Comparison of ENCODE assay signal across 26 mouse cellular contexts in the genomic region with DNA sequence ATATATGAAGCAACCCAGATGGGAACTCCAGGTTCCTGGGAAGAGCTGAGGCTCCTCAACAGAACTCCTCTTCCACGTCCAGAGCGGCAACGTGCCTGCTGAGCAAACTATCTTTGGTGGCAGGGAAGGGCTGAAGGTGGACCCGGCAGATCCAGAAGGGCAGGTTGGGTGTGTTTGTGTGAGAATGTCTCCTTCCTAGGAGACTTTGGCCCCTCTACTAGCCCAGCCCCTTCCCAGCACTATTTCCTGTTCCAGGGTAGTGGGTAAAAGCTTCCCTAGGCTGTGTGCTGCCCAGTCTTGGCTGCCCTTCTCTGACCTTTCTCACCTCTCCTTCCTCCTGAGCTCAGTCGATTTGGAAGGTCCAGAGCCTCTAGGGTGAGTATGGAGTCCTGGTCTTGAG. TPM values are rescaled to one million over a fixed set of nuclear protein-coding genes. Genes with fewer than 3 reads are reported as not detected.
DNase-seq lines count a peak whose midpoint lies in the region; ATAC-seq and TF ChIP-seq lines count a peak whose summit lies in the region.
"Had no signal": no experiment of that assay in that cellular context is flagged by ENCODE, and none has a peak within 500 bp of the region (broad histone marks: within the 10 kb centered on the region; RNA-seq: fewer than 3 reads in every experiment).

Gene Gpr35, plus strand, starts transcription at position 259 of the 400 bp plus-strand sequence.

- peak within 1 kb of the TSS; percentile 43 for H3K4me2 ChIP-seq in stomach, embryonic 15.5 days
- H3K4me2 ChIP-seq in hindbrain, embryonic 16.5 days (ENCODE audit: low read length): no peak within 1 kb of the TSS
- H3K4me2 ChIP-seq: embryonic facial prominence, embryonic 15.5 days; heart, embryonic 11.5 days; hindbrain, embryonic 12.5 days; limb, embryonic 13.5 days; liver, embryonic 13.5 days; lung, embryonic 14.5 days; midbrain, embryonic 12.5 days had no signal

- H3K27me3 ChIP-seq in spleen, adult 2 months (ENCODE audit: control insufficient read depth, insufficient read depth, low read length): no peaks in the 10 kb centered on the region
- no peaks in the 10 kb centered on the region for H3K27me3 ChIP-seq in stomach, embryonic 15.5 days (replicated peaks)
- H3K27me3 ChIP-seq in hindbrain, embryonic 16.5 days (replicated peaks; ENCODE audit: control insufficient read depth, insufficient read depth, low read length): no peaks in the 10 kb centered on the region
- H3K27me3 ChIP-seq: embryonic facial prominence, embryonic 15.5 days; hindbrain, embryonic 12.5 days; limb, embryonic 13.5 days; liver, embryonic 13.5 days; midbrain, embryonic 12.5 days had no signal

- peak; percentile 0 for DNase-seq in cerebellum, adult 9-11 months
- DNase-seq in cerebellum, postnatal 10 days: no peak
- no peak for DNase-seq in spleen, adult 2 months (ENCODE audit: low read depth in 1 of 2, low spot score in 2 of 2)
- no peak for DNase-seq in spleen, adult 18-20 months
- DNase-seq in large intestine, adult 2 months (ENCODE audit: low read depth, low spot score): peak; percentile 78
- DNase-seq in layer of hippocampus, postnatal 25 days (ENCODE audit: extremely low spot score in 1 of 2, low spot score in 1 of 2): no peak
- DNase-seq: adrenal gland, postnatal 10 days; cerebellum, postnatal 14 days; embryo, embryonic 11 days; forebrain, postnatal 0 days; heart, postnatal 10 days; liver, embryonic 13.5 days; lung, embryonic 14.5 days; lung, postnatal 4 days; right cerebral cortex, postnatal 14 days; thymus, postnatal 14 days had no signal

- H3K9me3 ChIP-seq in stomach, embryonic 15.5 days: no peaks in the 10 kb centered on the region
- no peaks in the 10 kb centered on the region for H3K9me3 ChIP-seq in hindbrain, embryonic 16.5 days (ENCODE audit: control insufficient read depth, low read length)
- H3K9me3 ChIP-seq: embryonic facial prominence, embryonic 15.5 days; forebrain, embryonic 10.5 days; hindbrain, embryonic 12.5 days; limb, embryonic 13.5 days; liver, embryonic 13.5 days; midbrain, embryonic 12.5 days had no signal

- H3K4me1 ChIP-seq in spleen, adult 2 months (ENCODE audit: control insufficient read depth, insufficient read depth, insufficient read length): no peaks in the 10 kb centered on the region
- no peaks in the 10 kb centered on the region for H3K4me1 ChIP-seq in stomach, embryonic 15.5 days
- H3K4me1 ChIP-seq in hindbrain, embryonic 16.5 days (ENCODE audit: control insufficient read depth, insufficient read depth, low read depth, low read length): no peaks in the 10 kb centered on the region
- H3K4me1 ChIP-seq: embryonic facial prominence, embryonic 15.5 days; forebrain, embryonic 10.5 days; hindbrain, embryonic 12.5 days; limb, embryonic 13.5 days; liver, embryonic 13.5 days; midbrain, embryonic 12.5 days had no signal

- ATAC-seq in stomach, embryonic 15.5 days (ENCODE audit: insufficient read depth, low FRiP score, low read depth): peak; percentile 89
- no peak for ATAC-seq in hindbrain, embryonic 16.5 days
- ATAC-seq: forebrain, postnatal 0 days; inflammation-experienced regulatory T-cells, adult 6 months had no signal

- TF ChIP-seq CTCF in spleen, adult 2 months (IDR thresholded peaks at IDR 0.05; ENCODE audit: extremely low read depth, insufficient read depth, insufficient read length, insufficient replicate concordance): no peak

- H3K9ac ChIP-seq in stomach, embryonic 15.5 days: no peak within 1 kb of the TSS
- H3K9ac ChIP-seq in hindbrain, embryonic 16.5 days (ENCODE audit: low read depth, low read length): no peak within 1 kb of the TSS
- H3K9ac ChIP-seq: embryonic facial prominence, embryonic 15.5 days; forebrain, postnatal 0 days; hindbrain, embryonic 12.5 days; limb, embryonic 13.5 days; liver, embryonic 13.5 days; lung, embryonic 14.5 days; midbrain, embryonic 12.5 days had no signal

- no peak for TF ChIP-seq POLR2A in spleen, adult 2 months (IDR thresholded peaks at IDR 0.05; ENCODE audit: low read depth, low read length)

- 71% methylated on average over 5 of the region's 5 CpGs for WGBS in spleen, adult 2 months
- 36% methylated on average over 5 of the region's 5 CpGs for WGBS in large intestine, adult 2 months
- WGBS in stomach, embryonic 15.5 days: 52% methylated on average over 5 of the region's 5 CpGs
- WGBS in hindbrain, embryonic 16.5 days: 86% methylated on average over 5 of the region's 5 CpGs

- H3K4me3 ChIP-seq in spleen, adult 2 months (ENCODE audit: extremely low read depth, insufficient read depth, insufficient read length): no peak within 1 kb of the TSS
- H3K4me3 ChIP-seq in stomach, embryonic 15.5 days (replicated peaks): peak within 1 kb of the TSS; percentile 33
- H3K4me3 ChIP-seq in hindbrain, embryonic 16.5 days (ENCODE audit: low read length): no peak within 1 kb of the TSS
- H3K4me3 ChIP-seq: embryonic facial prominence, embryonic 15.5 days; forebrain, embryonic 10.5 days; hindbrain, embryonic 12.5 days; limb, embryonic 13.5 days; liver, embryonic 13.5 days; midbrain, embryonic 12.5 days; myocyte had no signal

- no peak within 1 kb of the TSS for H3K27ac ChIP-seq in spleen, adult 2 months (ENCODE audit: insufficient read depth, low read length)
- peak within 1 kb of the TSS; percentile 57; the same call in 1 of the 2 replicates for H3K27ac ChIP-seq in stomach, embryonic 15.5 days
- H3K27ac ChIP-seq in hindbrain, embryonic 16.5 days (ENCODE audit: low read depth, low read length): no peak within 1 kb of the TSS
- H3K27ac ChIP-seq: embryonic facial prominence, embryonic 15.5 days; forebrain, embryonic 10.5 days; hindbrain, embryonic 12.5 days; limb, embryonic 13.5 days; liver, embryonic 13.5 days; midbrain, embryonic 12.5 days had no signal

- H3K36me3 ChIP-seq in spleen, adult 2 months (ENCODE audit: control insufficient read depth, insufficient read depth, low read length): peaks cover 4% of the 10 kb centered on the region; the same call in 1 of the 2 replicates
- peaks cover 12% of the 10 kb centered on the region; the same call in 1 of the 2 replicates for H3K36me3 ChIP-seq in stomach, embryonic 15.5 days
- peaks cover 27% of the 10 kb centered on the region for H3K36me3 ChIP-seq in hindbrain, embryonic 16.5 days (ENCODE audit: control insufficient read depth, insufficient read depth, low read length)

RNA-seq across cellular contexts. Expression of gene Gpr35, which starts in this region (rescaled TPM):
- 19.1 and 20.7 TPM in 2 replicates for polyA plus RNA-seq in spleen, adult 2 months (2012; rRNA removed)
- polyA plus RNA-seq in large intestine, adult 2 months (2012; rRNA removed): 21.9 and 37.1 TPM in 2 replicates
- polyA plus RNA-seq in stomach, embryonic 15.5 days (2015; fragmentation: Nextera tagmentation; extraction: Ambion mirVana): 6.2 and 7.7 TPM in 2 replicates
- polyA plus RNA-seq in hindbrain, embryonic 16.5 days (2015; fragmentation: Nextera tagmentation; extraction: Ambion mirVana): 0.55 and 1.1 TPM in 2 replicates
- under 1 TPM; 0.37 to 0.87 TPM for total RNA-seq in layer of hippocampus, postnatal 25 days (2021)

Comparison
In these comparisons a context has a peak if more than half of its experiments do, and no peak if none do; other contexts are left out.
1. DNase-seq: peak in cerebellum, adult 9-11 months (single experiment) and large intestine, adult 2 months (single experiment); none in cerebellum, postnatal 10 days (0 of 2), spleen, adult 2 months (0 of 2), spleen, adult 18-20 months (0 of 2) and layer of hippocampus, postnatal 25 days (0 of 2).